Mouse (Mus musculus): ENCODE measurements around the gene Cntd1. TPM values are rescaled to one million over a fixed set of nuclear protein-coding genes. Genes with fewer than 3 reads are reported as not detected.

The Cntd1 gene
- 0.89 and 1.0 TPM in 2 replicates for polyA plus RNA-seq (2015; fragmentation: Nextera tagmentation; extraction: Ambion mirVana)

GRCm38 (mm10) chr11:101278223-101279192, at the start of gene Cntd1, which contains the start of gene Coa3:
Gene Cntd1, plus strand, starts transcription at chr11:101279012.
Gene Coa3, minus strand, starts transcription at chr11:101279114.
- Histone ChIP-seq H3K9ac (peak within 1 kb of the TSS; percentile 88), H3K27me3 (peaks cover 9% of the 10 kb centered on the region; the same call in 1 of the 2 replicates), H3K9me3 (no peaks in the 10 kb centered on the region), H3K4me2 (peak within 1 kb of the TSS; percentile 88), H3K27ac (replicated peaks) (peak within 1 kb of the TSS; percentile 72), H3K4me1 (replicated peaks) (peaks cover 27% of the 10 kb centered on the region), H3K36me3 (peaks cover 10% of the 10 kb centered on the region; the same call in 1 of the 2 replicates), H3K4me3 (peak within 1 kb of the TSS; percentile 75)
- peak; percentile 96 for ATAC-seq (ENCODE audit: low read depth)
- WGBS, result 10% methylated on average over 45 of the region's 45 CpGs

GRCm38 (mm10) chr11:101229361-101229900, 49.4 kb upstream of the Cntd1 start:
- peak overlapping the region; percentile 77; the same call in 1 of the 2 replicates for H3K27ac ChIP-seq (replicated peaks)
- H3K27me3 ChIP-seq, result peaks cover 29% of the 10 kb centered on the region
- no peak overlapping the region for H3K4me2 ChIP-seq
- ATAC-seq (ENCODE audit: low read depth), result no peak
- H3K36me3 ChIP-seq, result no peaks in the 10 kb centered on the region
- H3K9me3 ChIP-seq, result no peaks in the 10 kb centered on the region
- no peak overlapping the region for H3K9ac ChIP-seq
- H3K4me3 ChIP-seq, result no peak overlapping the region
- H3K4me1 ChIP-seq (replicated peaks), result peaks cover 31% of the 10 kb centered on the region
- 34% methylated on average over 8 of the region's 8 CpGs for WGBS

GRCm38 (mm10) chr11:101230061-101230511, 48.7 kb upstream of the Cntd1 start:
- WGBS, result 32% methylated on average over 2 of the region's 2 CpGs
- H3K27me3 ChIP-seq, result peaks cover 29% of the 10 kb centered on the region
- no peak overlapping the region for H3K4me3 ChIP-seq
- H3K4me2 ChIP-seq, result no peak overlapping the region
- H3K4me1 ChIP-seq (replicated peaks), result peaks cover 31% of the 10 kb centered on the region
- H3K27ac ChIP-seq (replicated peaks), result peak overlapping the region; percentile 77
- ATAC-seq (ENCODE audit: low read depth), result no peak
- H3K9me3 ChIP-seq, result no peaks in the 10 kb centered on the region
- no peak overlapping the region for H3K9ac ChIP-seq
- H3K36me3 ChIP-seq, result no peaks in the 10 kb centered on the region

- ATAC-seq (ENCODE audit: low read depth), result no peak
- peak overlapping the region; percentile 77 for H3K27ac ChIP-seq (replicated peaks)
- H3K36me3 ChIP-seq, result no peaks in the 10 kb centered on the region
- H3K9ac ChIP-seq, result no peak overlapping the region
- 24% methylated on average over 5 of the region's 5 CpGs for WGBS
- H3K9me3 ChIP-seq, result no peaks in the 10 kb centered on the region
- peaks cover 29% of the 10 kb centered on the region for H3K27me3 ChIP-seq
- no peak overlapping the region for H3K4me3 ChIP-seq
- H3K4me2 ChIP-seq, result peak overlapping the region; percentile 39; the same call in 1 of the 2 replicates
- H3K4me1 ChIP-seq (replicated peaks), result peaks cover 26% of the 10 kb centered on the region
Measured at GRCm38 (mm10) chr11:101230526-101230925, 48.3 kb upstream of the Cntd1 start.

GRCm38 (mm10) chr11:101230991-101231871, 47.6 kb upstream of the Cntd1 start:
- H3K36me3 ChIP-seq, result no peaks in the 10 kb centered on the region
- peak overlapping the region; percentile 39 for H3K4me2 ChIP-seq
- 9% methylated on average over 18 of the region's 18 CpGs for WGBS
- 0 out of 2 replicates have a peak overlapping the region, but pooled peaks have one; percentile 5 for H3K4me3 ChIP-seq
- peak overlapping the region; percentile 17; the same call in 1 of the 2 replicates for H3K9ac ChIP-seq
- no peak for ATAC-seq (ENCODE audit: low read depth)
- peak overlapping the region; percentile 77 for H3K27ac ChIP-seq (replicated peaks)
- H3K4me1 ChIP-seq (replicated peaks), result peaks cover 23% of the 10 kb centered on the region
- peaks cover 29% of the 10 kb centered on the region for H3K27me3 ChIP-seq
- no peaks in the 10 kb centered on the region for H3K9me3 ChIP-seq

- peak overlapping the region; percentile 77 for H3K27ac ChIP-seq (replicated peaks)
- no peak for ATAC-seq (ENCODE audit: low read depth)
- H3K9me3 ChIP-seq, result no peaks in the 10 kb centered on the region
- H3K27me3 ChIP-seq, result peaks cover 29% of the 10 kb centered on the region
- 61% methylated on average over 6 of the region's 6 CpGs for WGBS
- H3K9ac ChIP-seq, result 0 out of 2 replicates have a peak overlapping the region, but pooled peaks have one; percentile 17
- H3K4me2 ChIP-seq, result peak overlapping the region; percentile 39
- no peak overlapping the region for H3K4me3 ChIP-seq
- peaks cover 23% of the 10 kb centered on the region for H3K4me1 ChIP-seq (replicated peaks)
- no peaks in the 10 kb centered on the region for H3K36me3 ChIP-seq
Measured at GRCm38 (mm10) chr11:101232010-101232839, 46.6 kb upstream of the Cntd1 start.

GRCm38 (mm10) chr11:101233240-101233639, 45.6 kb upstream of the Cntd1 start:
- WGBS, result 92% methylated on average over 1 of the region's 1 CpGs
- Histone ChIP-seq H3K4me2 (no peak overlapping the region), H3K27me3 (peaks cover 24% of the 10 kb centered on the region), H3K27ac (replicated peaks) (no peak overlapping the region), H3K4me1 (replicated peaks) (peaks cover 23% of the 10 kb centered on the region), H3K36me3 (no peaks in the 10 kb centered on the region), H3K9me3 (no peaks in the 10 kb centered on the region), H3K4me3 (no peak overlapping the region), H3K9ac (no peak overlapping the region)
- ATAC-seq (ENCODE audit: low read depth), result no peak

- H3K27me3 ChIP-seq, result peaks cover 19% of the 10 kb centered on the region
- H3K36me3 ChIP-seq, result no peaks in the 10 kb centered on the region
- no peak overlapping the region for H3K4me3 ChIP-seq
- no peak overlapping the region for H3K9ac ChIP-seq
- ATAC-seq (ENCODE audit: low read depth), result no peak
- H3K4me2 ChIP-seq, result no peak overlapping the region
- H3K27ac ChIP-seq (replicated peaks), result no peak overlapping the region
- peaks cover 23% of the 10 kb centered on the region for H3K4me1 ChIP-seq (replicated peaks)
- H3K9me3 ChIP-seq, result no peaks in the 10 kb centered on the region
Measured at GRCm38 (mm10) chr11:101234124-101234523, 44.7 kb upstream of the Cntd1 start.

- Histone ChIP-seq H3K27me3 (peaks cover 12% of the 10 kb centered on the region; the same call in 1 of the 2 replicates), H3K4me2 (no peak overlapping the region), H3K9ac (no peak overlapping the region), H3K4me3 (no peak overlapping the region), H3K4me1 (replicated peaks) (peaks cover 17% of the 10 kb centered on the region; the same call in 1 of the 2 replicates), H3K27ac (replicated peaks) (no peak overlapping the region), H3K36me3 (no peaks in the 10 kb centered on the region), H3K9me3 (no peaks in the 10 kb centered on the region)
- no peak for ATAC-seq (ENCODE audit: low read depth)
Measured at GRCm38 (mm10) chr11:101235429-101235828, 43.4 kb upstream of the Cntd1 start.

GRCm38 (mm10) chr11:101236782-101237181, 42.0 kb upstream of the Cntd1 start:
- peaks cover 3% of the 10 kb centered on the region; the same call in 1 of the 2 replicates for H3K4me1 ChIP-seq (replicated peaks)
- WGBS, result 93% methylated on average over 5 of the region's 5 CpGs
- no peak for ATAC-seq (ENCODE audit: low read depth)

More at GRCm38 (mm10) chr11:101236782-101237181, 42.0 kb upstream of the Cntd1 start:
- H3K9ac ChIP-seq, result no peak overlapping the region
- H3K36me3 ChIP-seq, result no peaks in the 10 kb centered on the region
- no peak overlapping the region for H3K27ac ChIP-seq (replicated peaks)
- no peaks in the 10 kb centered on the region for H3K9me3 ChIP-seq
- no peak overlapping the region for H3K4me3 ChIP-seq
- H3K4me2 ChIP-seq, result no peak overlapping the region
- 0 out of 2 replicates have a peak, but pooled peaks cover 4% of the 10 kb centered on the region for H3K27me3 ChIP-seq

Data from neural tube, embryonic 13.5 days (tissue).